Mouse (Mus musculus): Measurements from ENCODE around the gene Pard6a.

Pard6a gene

GRCm38 (mm10) chr8:105700566-105700965, 382 bp upstream of the Pard6a start:
- peak; percentile 34 to 39 for DNase-seq (ENCODE audit: low spot score in 2 of 2)

DNA sequence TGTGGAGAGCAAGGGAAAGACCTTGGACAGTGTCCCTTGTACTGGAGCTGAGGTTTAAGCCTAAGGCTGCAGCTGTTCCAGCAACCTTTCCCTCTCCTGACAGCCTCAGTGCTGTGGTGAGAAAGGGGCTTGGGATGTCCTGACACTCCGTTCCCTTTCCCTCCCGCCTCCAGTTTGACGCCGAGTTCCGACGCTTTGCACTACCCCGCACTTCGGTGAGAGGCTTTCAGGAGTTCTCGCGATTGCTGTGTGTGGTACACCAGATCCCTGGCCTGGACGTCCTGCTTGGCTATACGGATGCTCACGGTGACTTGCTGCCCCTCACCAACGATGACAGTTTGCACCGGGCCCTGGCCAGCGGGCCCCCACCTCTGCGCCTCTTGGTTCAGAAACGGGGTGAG, 1.1 kb downstream of the Pard6a start:
- peak in 1 of 2 experiments; percentile 7 for DNase-seq (ENCODE audit: low spot score in 2 of 2)

DNA sequence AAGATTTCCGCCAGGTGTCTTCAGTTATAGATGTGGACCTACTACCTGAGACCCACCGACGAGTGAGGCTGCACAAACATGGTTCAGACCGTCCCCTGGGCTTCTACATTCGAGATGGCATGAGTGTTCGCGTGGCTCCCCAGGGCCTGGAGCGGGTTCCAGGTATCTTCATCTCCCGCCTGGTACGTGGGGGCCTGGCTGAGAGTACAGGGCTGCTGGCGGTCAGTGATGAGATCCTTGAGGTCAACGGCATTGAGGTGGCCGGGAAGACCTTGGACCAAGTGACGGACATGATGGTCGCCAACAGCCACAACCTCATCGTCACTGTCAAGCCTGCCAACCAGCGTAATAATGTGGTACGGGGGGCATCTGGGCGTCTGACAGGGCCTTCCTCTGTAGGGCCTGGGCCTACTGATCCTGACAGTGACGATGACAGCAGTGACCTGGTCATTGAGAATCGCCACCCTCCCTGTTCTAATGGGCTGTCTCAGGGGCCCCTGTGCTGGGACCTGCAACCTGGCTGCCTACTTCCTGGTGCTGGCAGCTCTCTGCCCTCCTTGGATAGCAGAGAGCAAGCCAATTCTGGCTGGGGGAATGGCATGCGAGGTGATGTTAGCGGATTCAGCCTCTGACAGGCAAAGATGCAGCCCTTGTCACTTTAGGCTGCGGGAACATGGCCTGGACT, 1.9 kb downstream of the Pard6a start:
- no peak for DNase-seq (ENCODE audit: low spot score in 2 of 2)

- DNase-seq (ENCODE audit: low spot score in 2 of 2), result peak in 1 of 2 experiments; percentile 8
Observed at GRCm38 (mm10) chr8:105704146-105704812, 3.3 kb downstream of the Pard6a start.

DNA sequence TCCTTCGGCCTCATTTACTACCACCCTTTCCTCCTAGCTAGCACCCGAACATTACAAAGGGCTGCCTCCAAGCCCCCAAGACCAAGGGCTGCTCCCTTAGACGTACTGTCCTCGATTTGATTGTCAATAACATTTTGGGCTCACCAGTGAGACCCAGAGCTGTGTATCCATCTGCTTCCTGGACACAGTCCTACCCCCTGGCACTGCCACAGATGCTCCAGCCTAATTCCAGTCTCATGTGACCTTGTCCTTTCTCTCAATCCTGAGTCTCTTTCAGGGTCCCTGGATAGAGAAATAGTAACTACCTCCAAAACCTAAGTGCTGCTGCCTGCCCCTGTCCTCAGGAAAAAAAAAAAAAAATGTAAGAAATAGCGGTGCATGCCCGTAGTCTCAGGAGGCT, 4.0 kb downstream of the Pard6a start:
- no peak for DNase-seq (ENCODE audit: low spot score in 2 of 2)

- no peak for DNase-seq (ENCODE audit: low spot score in 2 of 2)
Observed at GRCm38 (mm10) chr8:105706426-105706825, 5.5 kb downstream of the Pard6a start.

GRCm38 (mm10) chr8:105707498-105708403, 6.8 kb downstream of the Pard6a start, which contains the start of the genes 4933405L10Rik and Enkd1:
Gene 4933405L10Rik, plus strand, starts transcription at chr8:105707655.
Gene Enkd1, minus strand, starts transcription at chr8:105708210.
- peak; percentile 86 for DNase-seq (ENCODE audit: low spot score in 2 of 2)

- peak in 1 of 2 experiments; percentile 7 for DNase-seq (ENCODE audit: low spot score in 2 of 2)
Observed at GRCm38 (mm10) chr8:105708675-105709074, 7.7 kb downstream of the Pard6a start.

- DNase-seq (ENCODE audit: low spot score in 2 of 2), result peak; percentile 3 to 7
Observed at GRCm38 (mm10) chr8:105709317-105709716, 8.4 kb downstream of the Pard6a start.

- DNase-seq (ENCODE audit: low spot score in 2 of 2), result no peak
Observed at GRCm38 (mm10) chr8:105712286-105712685, 11.3 kb downstream of the Pard6a start.

- peak; percentile 79 to 96 for DNase-seq (ENCODE audit: low spot score in 2 of 2)
Observed at GRCm38 (mm10) chr8:105714139-105714538, 13.2 kb downstream of the Pard6a start.

DNA sequence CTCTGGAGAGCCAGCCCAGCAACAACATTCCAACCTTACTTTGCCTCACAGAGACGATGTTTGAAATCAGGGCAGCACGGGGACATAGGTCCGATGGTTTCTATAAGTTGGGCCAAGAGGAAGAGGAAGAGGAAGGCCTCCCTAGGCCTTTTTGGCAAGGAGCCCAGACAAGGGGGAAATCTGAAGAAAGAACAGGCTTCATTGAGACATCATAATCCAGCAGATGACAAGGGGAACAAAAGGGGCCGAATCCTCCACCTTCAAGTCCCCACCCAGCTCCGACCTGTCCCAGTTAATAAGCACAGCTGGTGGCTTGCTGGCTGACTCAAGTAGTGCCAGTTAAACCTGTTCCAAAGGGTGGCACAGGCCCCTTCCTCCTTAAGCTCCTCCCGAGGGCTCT, 14.1 kb downstream of the Pard6a start:
- DNase-seq (ENCODE audit: low spot score in 2 of 2), result no peak

- DNase-seq (ENCODE audit: low spot score in 2 of 2), result no peak
Observed at GRCm38 (mm10) chr8:105716302-105716945, 15.5 kb downstream of the Pard6a start.

DNA sequence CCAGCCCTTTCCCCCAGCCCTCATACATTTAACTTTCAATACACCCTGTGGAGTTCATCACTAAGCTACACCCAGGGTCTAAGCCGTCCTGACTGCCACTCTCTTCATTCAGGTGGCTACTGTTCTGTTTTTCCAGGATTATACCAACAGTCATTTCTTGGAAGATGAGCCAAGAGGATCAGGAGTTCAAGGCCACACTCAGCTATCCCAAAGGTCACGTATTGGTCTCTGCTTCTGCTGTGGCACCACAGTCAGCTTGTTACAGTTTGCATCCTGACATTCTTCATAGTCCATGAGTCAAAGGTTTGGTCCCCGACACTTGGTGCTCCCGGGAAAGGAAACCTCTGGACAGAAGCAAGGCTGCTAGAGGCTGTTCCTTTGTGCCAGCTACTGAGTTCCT, 18.7 kb downstream of the Pard6a start:
- DNase-seq (ENCODE audit: low spot score in 2 of 2), result no peak

DNA sequence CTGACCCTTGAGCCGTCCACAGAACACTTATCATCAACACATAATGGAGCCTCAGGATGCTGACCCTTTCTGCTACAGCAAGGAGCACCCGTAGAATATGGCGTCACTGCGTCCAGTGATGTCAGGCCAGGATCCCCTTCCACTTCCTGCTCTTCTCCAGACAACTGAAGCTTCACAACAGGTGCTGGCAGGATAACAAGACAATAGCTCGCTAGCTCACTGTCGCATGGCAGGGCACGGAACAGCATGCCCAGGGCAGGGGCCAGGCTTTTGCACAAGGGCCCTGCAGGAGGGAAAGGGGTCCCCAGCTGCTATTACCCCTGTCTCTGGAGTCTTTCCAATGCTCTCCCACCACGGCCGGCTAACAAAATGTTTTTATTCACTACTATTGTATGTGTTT, 21.9 kb downstream of the Pard6a start:
- no peak for DNase-seq (ENCODE audit: low spot score in 2 of 2)

DNA sequence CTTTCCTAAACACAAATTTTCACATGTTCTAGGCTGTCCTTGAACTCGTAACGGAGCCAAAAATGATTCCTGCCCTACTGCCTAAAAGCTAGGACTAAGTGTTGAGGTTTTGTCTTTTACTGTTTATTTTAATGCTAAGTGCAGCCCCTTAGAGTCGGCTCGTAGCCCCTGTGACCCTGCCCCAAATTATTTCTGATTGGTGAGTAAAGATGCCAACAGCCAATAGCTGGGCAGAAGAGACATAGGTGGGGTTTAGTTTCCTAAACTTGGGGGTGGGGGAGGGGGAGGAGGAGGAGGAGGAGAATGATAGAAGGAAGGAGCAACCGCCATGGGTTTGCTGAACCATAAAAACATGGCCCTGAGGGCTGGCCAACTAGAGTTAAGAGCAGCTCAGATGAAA, 24.8 kb downstream of the Pard6a start:
- no peak for DNase-seq (ENCODE audit: low spot score in 2 of 2)

- DNase-seq (ENCODE audit: low spot score in 2 of 2), result no peak
Observed at GRCm38 (mm10) chr8:105727397-105728124, 26.6 kb downstream of the Pard6a start.

- no peak for DNase-seq (ENCODE audit: low spot score in 2 of 2)
Observed at GRCm38 (mm10) chr8:105732186-105732585, 31.2 kb downstream of the Pard6a start.

DNA sequence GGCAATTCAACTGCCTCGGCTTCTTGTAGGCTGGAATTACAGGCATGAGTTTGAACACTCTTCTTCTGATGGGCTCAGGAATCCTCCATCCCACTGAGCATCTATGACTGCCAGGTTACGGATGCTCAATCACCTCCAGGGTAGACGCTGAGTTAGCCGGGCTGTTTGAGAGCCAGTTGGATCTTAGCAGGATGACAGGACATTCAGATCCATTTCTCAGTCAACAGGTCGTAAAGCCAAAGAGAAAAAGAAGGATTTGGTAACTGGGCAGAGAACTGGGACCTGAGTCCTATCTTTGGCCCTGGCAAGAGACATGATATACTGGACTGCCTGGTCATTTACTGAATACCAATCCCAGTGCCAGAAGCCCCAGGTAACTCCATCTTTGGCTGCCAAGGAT, 38.3 kb downstream of the Pard6a start:
- no peak for DNase-seq (ENCODE audit: low spot score in 2 of 2)

DNA sequence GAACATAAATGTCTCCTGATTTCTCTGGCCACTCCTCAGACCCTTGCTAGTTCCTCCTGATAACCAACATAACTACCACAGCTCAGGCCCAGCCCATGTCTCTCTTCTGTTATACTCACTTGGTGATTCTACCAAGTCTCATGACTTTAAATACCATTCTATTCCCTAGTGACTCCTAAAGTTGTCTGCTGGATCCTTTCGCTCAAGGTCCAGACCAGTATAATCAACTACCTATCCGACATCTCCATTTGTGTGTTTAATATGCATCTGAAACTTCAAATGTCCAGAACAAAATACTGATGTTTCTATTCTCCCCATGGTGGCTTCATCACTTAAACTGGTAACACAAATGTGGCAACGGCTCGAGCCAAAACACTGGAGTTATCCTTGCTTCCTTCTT, 42.4 kb downstream of the Pard6a start:
- no peak for DNase-seq (ENCODE audit: low spot score in 2 of 2)

- no peak for DNase-seq (ENCODE audit: low spot score in 2 of 2)
Observed at GRCm38 (mm10) chr8:105750606-105751005, 49.7 kb downstream of the Pard6a start.

All from thymus, postnatal 10 days (tissue).